Mouse (Mus musculus): ENCODE results near the gene Shroom3. TPM values are rescaled to one million over a fixed set of nuclear protein-coding genes. Genes with fewer than 3 reads are reported as not detected.

The Shroom3 gene
- polyA plus RNA-seq, 1 experiment from 2014 or later: 6.2 TPM

DNA sequence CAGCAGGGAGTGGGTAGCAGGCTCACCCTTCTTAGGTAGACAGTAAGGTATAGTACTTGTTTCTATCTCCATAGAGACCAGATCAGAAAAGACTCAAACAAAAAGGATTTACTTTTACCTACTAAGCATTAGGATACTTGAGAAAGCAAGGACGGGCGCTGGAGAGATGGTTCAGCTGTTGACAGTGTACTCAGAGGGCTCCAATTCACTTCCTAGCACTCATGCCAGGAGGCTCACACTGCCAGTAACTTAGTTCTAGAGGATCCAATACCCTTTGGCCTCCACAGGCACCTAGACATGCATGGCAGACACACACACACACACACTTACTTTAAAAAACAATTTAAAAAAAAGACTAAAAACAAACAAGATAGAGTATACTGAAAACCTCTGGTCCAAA lies 189.8 kb downstream of the Shroom3 start:
- DNase-seq (ENCODE audit: low spot score, missing footprints): no peak

GRCm38 (mm10) chr5:92873518-92873917 lies 190.3 kb downstream of the Shroom3 start:
- H3K4me2 ChIP-seq: no peak overlapping the region
- no peaks in the 10 kb centered on the region for H3K27me3 ChIP-seq (ENCODE audit: control insufficient read depth, insufficient read depth, low read length)
- ATAC-seq (ENCODE audit: low FRiP score): no peak
- H3K36me3 ChIP-seq (ENCODE audit: control insufficient read depth, insufficient read depth, low read length): no peaks in the 10 kb centered on the region
- no peaks in the 10 kb centered on the region for H3K9me3 ChIP-seq (ENCODE audit: control insufficient read depth, low read length)
- no peak for DNase-seq (ENCODE audit: low spot score, missing footprints)
- H3K9ac ChIP-seq (ENCODE audit: low read length): no peak overlapping the region
- no peaks in the 10 kb centered on the region for H3K4me1 ChIP-seq (ENCODE audit: control insufficient read depth, insufficient read depth, low read length)
- no peak overlapping the region for H3K27ac ChIP-seq (ENCODE audit: low read depth, low read length)
- H3K4me3 ChIP-seq (ENCODE audit: low read depth, low read length): no peak overlapping the region

More for the DNA sequence above, 189.8 kb downstream of the Shroom3 start:
- H3K36me3 ChIP-seq (ENCODE audit: control insufficient read depth, insufficient read depth, low read length): no peaks in the 10 kb centered on the region
- ATAC-seq (ENCODE audit: low FRiP score): no peak
- WGBS: 83% methylated on average over 2 of the region's 2 CpGs
- H3K9ac ChIP-seq (ENCODE audit: low read length): no peak overlapping the region
- no peak overlapping the region for H3K27ac ChIP-seq (ENCODE audit: low read depth, low read length)
- H3K4me3 ChIP-seq (ENCODE audit: low read depth, low read length): no peak overlapping the region
- H3K4me1 ChIP-seq (ENCODE audit: control insufficient read depth, insufficient read depth, low read length): no peaks in the 10 kb centered on the region
- no peaks in the 10 kb centered on the region for H3K9me3 ChIP-seq (ENCODE audit: control insufficient read depth, low read length)
- H3K27me3 ChIP-seq (ENCODE audit: control insufficient read depth, insufficient read depth, low read length): no peaks in the 10 kb centered on the region
- H3K4me2 ChIP-seq: no peak overlapping the region

DNA sequence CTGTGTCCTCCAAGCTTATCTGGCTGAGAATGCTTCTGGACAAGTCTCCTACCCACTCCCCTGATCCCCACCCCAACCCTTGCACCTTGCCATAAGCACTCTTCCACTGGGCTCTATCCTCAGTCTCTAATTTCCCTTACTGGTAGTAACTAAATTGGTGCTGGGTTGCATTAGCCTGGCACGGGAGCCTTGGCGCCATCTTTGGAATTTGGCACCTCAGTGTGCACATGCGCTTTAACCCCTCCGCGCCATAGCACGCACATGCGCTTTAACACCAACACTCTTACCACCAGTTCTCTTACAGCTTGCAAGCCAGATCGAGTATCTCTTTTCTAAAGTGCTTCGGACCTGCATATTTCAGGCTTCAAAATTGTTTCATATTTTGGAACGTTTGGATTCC lies 192.6 kb downstream of the Shroom3 start:
- DNase-seq (ENCODE audit: low spot score, missing footprints): no peak
- 98% methylated on average over 10 of the region's 10 CpGs for WGBS
- Histone ChIP-seq H3K9me3 (ENCODE audit: control insufficient read depth, low read length) (no peaks in the 10 kb centered on the region), H3K4me3 (ENCODE audit: low read depth, low read length) (no peak overlapping the region), H3K27me3 (ENCODE audit: control insufficient read depth, insufficient read depth, low read length) (no peaks in the 10 kb centered on the region), H3K9ac (ENCODE audit: low read length) (no peak overlapping the region), H3K36me3 (ENCODE audit: control insufficient read depth, insufficient read depth, low read length) (no peaks in the 10 kb centered on the region), H3K4me2 (no peak overlapping the region), H3K4me1 (ENCODE audit: control insufficient read depth, insufficient read depth, low read length) (no peaks in the 10 kb centered on the region), H3K27ac (ENCODE audit: low read depth, low read length) (no peak overlapping the region)
- no peak for ATAC-seq (ENCODE audit: low FRiP score)

- H3K27me3 ChIP-seq (ENCODE audit: control insufficient read depth, insufficient read depth, low read length): no peaks in the 10 kb centered on the region
- H3K4me3 ChIP-seq (ENCODE audit: low read depth, low read length): no peak overlapping the region
- WGBS: 63% methylated on average over 3 of the region's 3 CpGs
- no peak for DNase-seq (ENCODE audit: low spot score, missing footprints)
- no peaks in the 10 kb centered on the region for H3K4me1 ChIP-seq (ENCODE audit: control insufficient read depth, insufficient read depth, low read length)
- no peak overlapping the region for H3K9ac ChIP-seq (ENCODE audit: low read length)
- no peak for ATAC-seq (ENCODE audit: low FRiP score)
- no peaks in the 10 kb centered on the region for H3K36me3 ChIP-seq (ENCODE audit: control insufficient read depth, insufficient read depth, low read length)
- H3K9me3 ChIP-seq (ENCODE audit: control insufficient read depth, low read length): no peaks in the 10 kb centered on the region
- no peak overlapping the region for H3K27ac ChIP-seq (ENCODE audit: low read depth, low read length)
- H3K4me2 ChIP-seq: no peak overlapping the region
Observed at GRCm38 (mm10) chr5:92877104-92877503, 193.9 kb downstream of the Shroom3 start.

GRCm38 (mm10) chr5:92880393-92880792 lies 197.2 kb downstream of the Shroom3 start:
- DNase-seq (ENCODE audit: low spot score, missing footprints): no peak
- 94% methylated on average over 2 of the region's 2 CpGs for WGBS
- H3K4me3 ChIP-seq (ENCODE audit: low read depth, low read length): no peak overlapping the region

GRCm38 (mm10) chr5:92880893-92881292 lies 197.7 kb downstream of the Shroom3 start:
- ATAC-seq (ENCODE audit: low FRiP score) (no peak), DNase-seq (ENCODE audit: low spot score, missing footprints) (no peak)
- H3K9ac ChIP-seq (ENCODE audit: low read length): no peak overlapping the region
- H3K27me3 ChIP-seq (ENCODE audit: control insufficient read depth, insufficient read depth, low read length): no peaks in the 10 kb centered on the region
- H3K9me3 ChIP-seq (ENCODE audit: control insufficient read depth, low read length): no peaks in the 10 kb centered on the region
- H3K4me3 ChIP-seq (ENCODE audit: low read depth, low read length): no peak overlapping the region
- 46% methylated on average over 4 of the region's 4 CpGs for WGBS
- H3K36me3 ChIP-seq (ENCODE audit: control insufficient read depth, insufficient read depth, low read length): no peaks in the 10 kb centered on the region
- H3K27ac ChIP-seq (ENCODE audit: low read depth, low read length): no peak overlapping the region
- H3K4me1 ChIP-seq (ENCODE audit: control insufficient read depth, insufficient read depth, low read length): no peaks in the 10 kb centered on the region
- no peak overlapping the region for H3K4me2 ChIP-seq

More at GRCm38 (mm10) chr5:92880393-92880792, 197.2 kb downstream of the Shroom3 start:
- no peaks in the 10 kb centered on the region for H3K4me1 ChIP-seq (ENCODE audit: control insufficient read depth, insufficient read depth, low read length)
- no peak for ATAC-seq (ENCODE audit: low FRiP score)
- no peak overlapping the region for H3K4me2 ChIP-seq
- H3K27me3 ChIP-seq (ENCODE audit: control insufficient read depth, insufficient read depth, low read length): no peaks in the 10 kb centered on the region
- H3K9me3 ChIP-seq (ENCODE audit: control insufficient read depth, low read length): no peaks in the 10 kb centered on the region
- no peak overlapping the region for H3K27ac ChIP-seq (ENCODE audit: low read depth, low read length)
- no peak overlapping the region for H3K9ac ChIP-seq (ENCODE audit: low read length)
- H3K36me3 ChIP-seq (ENCODE audit: control insufficient read depth, insufficient read depth, low read length): no peaks in the 10 kb centered on the region

GRCm38 (mm10) chr5:92886141-92886540 lies 202.9 kb downstream of the Shroom3 start:
- Histone ChIP-seq H3K4me2 (no peak overlapping the region), H3K36me3 (ENCODE audit: control insufficient read depth, insufficient read depth, low read length) (no peaks in the 10 kb centered on the region), H3K9ac (ENCODE audit: low read length) (no peak overlapping the region), H3K9me3 (ENCODE audit: control insufficient read depth, low read length) (no peaks in the 10 kb centered on the region), H3K4me1 (ENCODE audit: control insufficient read depth, insufficient read depth, low read length) (no peaks in the 10 kb centered on the region), H3K27me3 (ENCODE audit: control insufficient read depth, insufficient read depth, low read length) (no peaks in the 10 kb centered on the region), H3K4me3 (ENCODE audit: low read depth, low read length) (no peak overlapping the region), H3K27ac (ENCODE audit: low read depth, low read length) (no peak overlapping the region)
- ATAC-seq (ENCODE audit: low FRiP score) (no peak), DNase-seq (ENCODE audit: low spot score, missing footprints) (no peak)
- WGBS: 92% methylated on average over 4 of the region's 4 CpGs

DNA sequence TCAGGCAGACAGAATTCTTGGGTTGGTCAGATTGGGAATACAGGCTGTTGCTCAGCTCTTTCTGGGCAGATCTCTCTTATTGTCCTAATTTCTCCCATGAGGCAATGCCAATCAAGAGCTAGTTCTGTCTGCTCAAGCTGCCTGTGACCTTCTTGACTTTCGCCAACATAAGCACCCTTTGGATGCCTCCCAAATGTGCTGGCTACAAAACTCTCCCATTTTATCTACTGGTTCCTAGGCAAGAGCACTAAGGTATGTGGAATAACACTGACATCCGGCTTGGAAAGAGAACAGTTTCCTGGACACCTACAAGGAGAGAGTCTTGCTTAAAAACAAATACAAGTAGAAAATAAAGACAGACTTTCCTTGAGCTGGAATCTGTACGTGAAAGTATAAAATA lies 204.3 kb downstream of the Shroom3 start:
- 71% methylated on average over 3 of the region's 3 CpGs for WGBS
- no peaks in the 10 kb centered on the region for H3K36me3 ChIP-seq (ENCODE audit: control insufficient read depth, insufficient read depth, low read length)
- no peaks in the 10 kb centered on the region for H3K4me1 ChIP-seq (ENCODE audit: control insufficient read depth, insufficient read depth, low read length)
- H3K27ac ChIP-seq (ENCODE audit: low read depth, low read length): no peak overlapping the region
- H3K9me3 ChIP-seq (ENCODE audit: control insufficient read depth, low read length): no peaks in the 10 kb centered on the region
- DNase-seq (ENCODE audit: low spot score, missing footprints) (no peak), ATAC-seq (ENCODE audit: low FRiP score) (no peak)
- no peak overlapping the region for H3K9ac ChIP-seq (ENCODE audit: low read length)
- no peak overlapping the region for H3K4me3 ChIP-seq (ENCODE audit: low read depth, low read length)
- no peaks in the 10 kb centered on the region for H3K27me3 ChIP-seq (ENCODE audit: control insufficient read depth, insufficient read depth, low read length)
- no peak overlapping the region for H3K4me2 ChIP-seq

DNA sequence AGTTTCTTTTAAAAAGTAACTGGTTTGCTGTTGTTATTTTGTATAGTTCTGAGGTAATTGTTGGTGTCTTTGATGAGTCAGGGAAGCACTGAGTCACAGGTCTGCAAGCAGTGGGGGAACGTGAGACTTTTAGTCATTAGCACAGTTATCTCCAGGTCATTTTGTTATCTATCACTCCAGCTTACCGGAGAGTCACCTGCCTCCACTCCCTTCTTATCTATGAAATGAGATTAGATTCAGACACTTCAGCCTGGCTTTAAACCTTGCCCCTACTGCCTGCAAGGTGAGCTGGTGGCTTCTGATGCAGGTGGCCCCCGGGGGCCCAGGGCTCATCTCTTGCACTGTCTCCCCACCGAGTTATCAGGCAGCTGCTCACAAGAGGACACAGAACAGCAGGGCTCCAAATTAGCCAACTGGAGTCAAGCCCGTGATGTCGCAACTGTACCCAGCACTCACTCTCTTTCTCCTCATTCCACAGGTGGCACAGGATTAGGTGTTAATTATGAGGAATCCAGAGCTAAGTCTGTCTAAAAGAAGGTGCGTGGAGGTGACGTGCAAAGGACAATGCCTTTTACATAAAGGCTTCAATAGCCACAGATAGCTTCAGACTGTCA lies 205.5 kb downstream of the Shroom3 start:
- Histone ChIP-seq H3K27ac (ENCODE audit: low read depth, low read length) (no peak overlapping the region), H3K9ac (ENCODE audit: low read length) (no peak overlapping the region), H3K4me3 (ENCODE audit: low read depth, low read length) (no peak overlapping the region), H3K36me3 (ENCODE audit: control insufficient read depth, insufficient read depth, low read length) (no peaks in the 10 kb centered on the region), H3K4me2 (no peak overlapping the region), H3K27me3 (ENCODE audit: control insufficient read depth, insufficient read depth, low read length) (no peaks in the 10 kb centered on the region), H3K4me1 (ENCODE audit: control insufficient read depth, insufficient read depth, low read length) (peaks cover 7% of the 10 kb centered on the region), H3K9me3 (ENCODE audit: control insufficient read depth, low read length) (no peaks in the 10 kb centered on the region)
- ATAC-seq (ENCODE audit: low FRiP score): no peak
- 66% methylated on average over 8 of the region's 8 CpGs for WGBS
- DNase-seq (ENCODE audit: low spot score, missing footprints): no peak

Data from midbrain, embryonic 11.5 days (tissue).